Mouse (Mus musculus) E14TG2a.4 (cell line): Measurements from ENCODE around the gene Ccdc97.

ENCODE experiments used
- CTCF ChIP-seq: conservative IDR thresholded peaks from 2 replicates; pipeline ENCODE4 v1.5.1; 2014; ENCODE audit warnings: low read length
- NANOG ChIP-seq: IDR thresholded peaks from 2 replicates; pipeline ENCODE4 v1.6.1; 2014; ENCODE audit warnings: borderline replicate concordance, low read length, mixed read lengths
- POU5F1 ChIP-seq: IDR thresholded peaks from 2 replicates; pipeline ENCODE4 v1.6.1; 2014; ENCODE audit warnings: low read length, borderline replicate concordance

- TF ChIP-seq CTCF (no peak), POU5F1 (no peak), NANOG (no peak)
Measured at GRCm38 (mm10) chr7:25734991-25735390, 16.1 kb upstream of the Ccdc97 start.
